Mouse (Mus musculus) left cerebral cortex, postnatal 25 days (tissue): ENCODE results near the gene Dennd4a. TPM values are rescaled to one million over a fixed set of nuclear protein-coding genes. Genes with fewer than 3 reads are reported as not detected.
A peak's percentile ranks its signal among the peaks of the same experiment; 100 is the strongest.

Experiments
- DNase-seq, 2 experiments: peaks; one replicate each; pipeline ENCODE4 v3.0.0; 2022; ENCODE audit warnings: low spot score in 2 of 2, mixed read lengths in 1 of 2
- intact Hi-C: fragments of 180-260 bp; cut with DNase I; formaldehyde crosslinking; loops from one replicate; pipeline ENCODE4 v1.15.1; 2025
- total RNA-seq, 2 experiments: library from RNA; stranded (reverse); gene quantifications; 2 replicates each; pipeline ENCODE4 v1.2.3; 2021

The Dennd4a gene
- total RNA-seq, 2 experiments from 2014 or later: 56.4 to 64.7 TPM

- intact Hi-C loops: loop anchor here (2.0 kb wide), 1 partner anchor 23 kb away; the partner anchor contains the start of gene Dennd4a
- DNase-seq: peak in 1 of 2 experiments; percentile 63
Measured at GRCm38 (mm10) chr9:64788070-64788469, 23.1 kb upstream of the Dennd4a start.

DNA sequence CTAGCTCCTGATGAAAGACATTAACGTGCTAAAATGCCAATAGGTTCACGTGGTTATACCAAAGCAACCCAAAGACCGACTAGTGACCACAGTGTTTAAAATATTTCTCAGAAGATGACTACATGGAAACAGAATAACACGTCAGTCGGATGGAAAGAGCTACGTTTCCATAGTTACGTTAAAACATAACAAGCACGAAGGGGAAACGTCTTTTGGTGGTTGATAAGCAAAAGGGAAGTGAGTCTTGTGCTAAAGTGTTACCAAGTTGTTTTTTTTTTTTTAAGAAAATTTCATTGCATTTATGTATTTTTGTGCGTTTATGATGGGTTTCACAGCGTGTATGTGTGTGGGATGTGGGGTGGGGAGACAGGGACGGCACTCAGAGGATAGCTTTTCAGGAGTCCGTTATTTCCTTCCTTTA, 21.8 kb upstream of the Dennd4a start:
- intact Hi-C loops: loop anchor here (2.0 kb wide), 1 partner anchor 21 kb away; the partner anchor contains the start of gene Dennd4a

DNA sequence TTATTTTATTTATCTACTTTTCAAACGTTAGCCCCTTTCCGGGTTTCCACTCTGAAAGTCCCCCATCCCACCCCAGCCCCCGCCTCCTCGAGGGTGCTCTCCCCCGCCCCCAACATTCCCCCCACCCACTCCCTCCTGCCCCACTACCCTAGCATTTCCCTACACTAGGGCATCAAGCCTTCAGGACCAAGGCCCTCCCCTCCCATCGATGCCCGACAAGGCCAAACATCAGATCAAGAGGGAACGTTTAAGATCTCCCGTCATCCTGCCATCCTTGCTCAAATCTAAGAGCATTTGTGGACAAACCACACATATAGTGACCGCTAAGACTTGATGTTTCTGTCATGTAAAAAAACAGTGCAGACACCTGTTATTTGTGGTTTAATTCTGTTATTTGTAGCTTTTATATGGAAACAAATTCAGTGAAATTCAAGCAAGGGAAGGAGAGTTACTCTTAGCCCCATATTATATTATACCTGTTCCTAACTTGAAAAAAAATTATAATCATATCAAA, 21.2 kb upstream of the Dennd4a start:
- DNase-seq: no peak
- intact Hi-C loops: loop anchor here (2.0 kb wide), 1 partner anchor 21 kb away; the partner anchor contains the start of gene Dennd4a

More for the DNA sequence above, 21.8 kb upstream of the Dennd4a start:
- DNase-seq: no peak

DNA sequence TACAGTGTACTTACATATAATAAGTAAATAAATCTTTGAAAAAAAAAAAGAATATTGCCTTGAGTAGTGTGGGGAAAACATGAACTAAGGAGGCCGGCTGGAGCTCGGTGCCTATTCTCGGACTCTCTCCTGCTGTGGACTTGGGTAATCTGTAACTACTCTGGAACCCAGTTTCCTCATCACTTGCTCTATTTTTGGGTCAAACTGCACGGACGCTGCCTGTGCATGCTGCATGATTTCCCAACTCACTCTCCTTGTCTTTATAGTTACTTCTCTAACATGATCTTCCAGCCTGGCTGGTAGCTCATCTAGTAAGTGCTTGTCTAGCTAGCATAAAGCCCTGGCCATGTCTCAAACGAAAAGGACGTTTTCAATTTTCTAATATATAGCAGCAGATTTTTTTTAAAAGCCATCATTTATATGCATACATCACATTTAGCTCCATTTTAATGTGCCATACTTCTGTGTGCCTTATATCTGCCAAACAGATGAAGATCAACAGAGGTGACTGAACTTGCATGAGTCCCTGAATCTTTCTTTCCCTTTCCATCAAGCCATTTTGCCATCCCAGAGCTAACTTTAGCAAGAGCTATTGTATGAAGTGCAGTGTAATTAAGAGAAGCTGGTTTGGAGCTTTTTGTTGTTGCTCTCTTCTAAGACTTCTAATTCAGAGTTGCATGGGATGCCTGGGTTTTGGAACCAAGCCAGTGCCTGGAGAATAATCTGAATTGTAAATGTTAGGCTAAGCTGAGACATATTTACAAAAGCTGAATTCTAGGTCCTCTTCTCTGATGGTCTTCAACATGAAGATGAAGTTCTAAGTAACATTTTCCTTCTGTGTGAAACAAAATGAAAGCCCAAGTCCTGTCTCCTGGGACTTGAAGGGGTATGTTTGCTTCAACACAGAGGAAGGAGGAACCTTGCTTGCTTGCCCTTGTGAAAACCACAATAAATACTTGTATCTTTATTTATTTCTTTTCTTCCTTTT, 20.2 kb upstream of the Dennd4a start:
- DNase-seq: peak in 1 of 2 experiments; percentile 57
- intact Hi-C loops: no loop called here

DNA sequence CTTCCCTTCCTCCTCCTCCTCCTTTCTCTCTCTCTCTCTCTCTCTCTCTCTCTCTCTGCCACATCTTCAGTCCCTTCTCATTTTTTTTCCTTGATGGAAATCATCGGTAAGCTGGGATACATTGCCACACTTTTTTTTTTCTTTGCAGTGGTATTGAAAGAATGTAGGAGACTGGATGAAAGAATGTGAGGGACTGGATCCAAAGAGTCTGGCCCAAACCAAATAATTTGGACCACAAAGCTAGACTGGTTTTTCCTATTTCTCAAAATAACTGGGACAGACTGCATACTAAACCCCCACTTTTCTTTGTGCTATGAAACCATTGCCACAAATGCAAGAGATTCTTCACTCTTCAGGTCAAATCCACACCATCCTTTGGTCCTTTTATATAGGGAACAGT, 19.5 kb upstream of the Dennd4a start:
- intact Hi-C loops: no loop called here
- DNase-seq: no peak

DNA sequence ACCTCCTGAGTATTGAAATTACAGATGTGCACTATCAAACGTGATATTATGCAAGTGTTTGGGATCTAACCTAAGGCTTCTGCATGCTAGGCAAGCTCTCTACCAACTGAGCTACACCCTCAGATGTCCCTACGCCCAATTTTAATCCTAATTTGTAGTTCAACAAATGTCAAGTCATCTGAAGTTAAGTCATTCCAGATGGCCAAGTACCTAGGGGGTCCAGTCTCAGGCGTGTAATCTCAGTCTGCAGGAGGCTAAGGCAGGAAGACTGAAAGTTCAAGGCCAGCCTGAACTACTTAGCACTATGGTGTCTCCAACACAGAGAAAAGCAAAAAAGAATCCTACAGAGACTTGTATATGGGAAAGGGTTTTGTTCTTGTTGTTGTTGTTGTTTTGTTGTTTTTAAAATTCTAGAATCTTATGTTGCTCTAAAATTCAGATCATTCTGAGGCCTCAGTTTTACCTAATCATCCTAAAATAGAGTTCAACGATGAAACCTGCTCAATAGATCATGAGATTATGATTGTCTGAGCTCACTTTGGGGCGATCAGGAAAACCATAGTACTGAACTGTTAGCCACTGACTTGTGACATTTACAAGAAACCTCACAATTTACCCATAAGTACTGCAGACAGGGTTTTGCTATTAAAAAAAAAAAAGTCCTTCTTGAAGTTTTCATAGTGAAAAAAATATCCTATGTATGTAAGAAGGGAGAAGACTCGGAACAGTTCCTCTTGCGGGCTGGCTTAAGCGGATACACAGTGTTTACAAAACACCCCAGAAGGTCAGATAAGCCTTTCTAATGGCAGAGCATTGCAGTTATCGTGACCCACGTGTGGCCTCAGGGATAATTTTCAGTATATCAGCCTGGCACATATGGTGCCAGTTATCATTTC, 18.5 kb upstream of the Dennd4a start:
- no peak for DNase-seq
- intact Hi-C loops: no loop called here

DNA sequence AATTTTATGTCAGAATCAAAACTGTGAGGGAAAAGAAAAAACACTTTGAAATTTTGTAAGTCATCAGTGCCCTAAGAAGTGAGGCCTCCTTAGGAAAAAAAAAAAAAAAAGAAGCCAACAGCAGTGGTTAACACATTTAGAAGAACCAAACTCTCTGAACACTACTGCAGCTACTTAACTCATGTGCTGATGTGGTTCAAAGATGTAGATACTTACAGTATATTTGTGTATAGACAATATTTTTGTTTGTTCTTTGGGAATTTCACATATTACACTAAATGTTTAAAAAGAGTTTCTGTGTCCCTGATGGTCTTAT, 17.9 kb upstream of the Dennd4a start:
- intact Hi-C loops: no loop called here
- DNase-seq: no peak

DNA sequence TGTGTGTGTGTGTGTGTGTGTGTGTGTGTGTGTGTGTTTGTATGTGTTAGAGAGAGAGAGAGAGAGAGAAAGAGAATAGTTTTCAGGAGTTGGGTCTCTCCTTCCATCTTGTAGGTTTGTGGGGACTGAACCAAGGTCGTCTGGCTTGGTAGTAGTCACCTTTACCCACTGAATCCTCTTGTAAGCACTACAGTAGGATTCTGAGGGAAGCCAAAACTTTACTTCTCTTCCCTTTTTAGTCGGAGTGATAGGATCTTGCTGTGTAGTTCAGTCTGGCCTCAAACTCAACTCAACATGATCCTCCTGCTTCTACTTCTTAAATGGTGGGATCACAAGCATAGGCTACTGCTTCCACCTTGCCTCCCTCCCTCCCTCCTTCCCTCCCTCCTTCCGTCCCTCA, 17.3 kb upstream of the Dennd4a start:
- no peak for DNase-seq
- intact Hi-C loops: no loop called here

- intact Hi-C loops: no loop called here
- DNase-seq: no peak
Measured at GRCm38 (mm10) chr9:64794448-64795420, 16.4 kb upstream of the Dennd4a start.

DNA sequence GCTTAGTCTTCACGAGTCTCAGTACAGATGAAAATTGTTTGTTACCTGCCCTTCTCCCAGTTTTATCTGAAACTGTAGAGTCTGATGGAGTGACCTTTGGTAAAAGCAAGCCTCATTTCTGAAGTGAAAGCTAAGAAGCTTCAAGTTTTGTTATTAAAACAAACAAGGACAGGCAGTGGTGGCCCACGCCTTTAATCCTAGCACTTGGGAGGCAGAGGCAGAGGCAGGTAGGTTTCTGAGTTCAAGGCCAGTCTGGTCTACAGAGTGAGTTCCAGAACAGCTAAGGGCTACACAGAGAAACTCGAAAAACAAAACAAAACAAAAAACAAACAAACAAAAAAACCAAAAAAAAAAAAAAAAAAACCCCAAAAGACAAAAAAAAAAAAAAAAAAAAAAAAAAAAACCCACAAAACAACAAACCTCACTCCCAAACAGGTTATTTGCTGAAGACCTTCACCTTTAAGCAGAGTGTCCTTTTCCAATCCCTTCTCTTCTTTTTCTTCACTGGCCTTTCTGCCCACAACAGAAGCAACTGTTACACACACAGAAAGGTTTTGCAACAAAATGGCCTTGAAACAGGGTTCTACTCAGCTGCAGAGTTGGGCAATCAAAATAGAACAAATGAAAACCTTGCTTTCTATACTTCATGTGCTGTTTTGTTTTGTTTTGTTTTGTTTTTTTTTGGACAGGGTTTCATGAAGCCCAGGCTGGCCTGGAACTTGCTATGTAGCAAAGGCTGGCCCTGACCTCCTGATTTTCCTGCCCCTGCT, 15.1 kb upstream of the Dennd4a start:
- intact Hi-C loops: no loop called here
- no peak for DNase-seq

DNA sequence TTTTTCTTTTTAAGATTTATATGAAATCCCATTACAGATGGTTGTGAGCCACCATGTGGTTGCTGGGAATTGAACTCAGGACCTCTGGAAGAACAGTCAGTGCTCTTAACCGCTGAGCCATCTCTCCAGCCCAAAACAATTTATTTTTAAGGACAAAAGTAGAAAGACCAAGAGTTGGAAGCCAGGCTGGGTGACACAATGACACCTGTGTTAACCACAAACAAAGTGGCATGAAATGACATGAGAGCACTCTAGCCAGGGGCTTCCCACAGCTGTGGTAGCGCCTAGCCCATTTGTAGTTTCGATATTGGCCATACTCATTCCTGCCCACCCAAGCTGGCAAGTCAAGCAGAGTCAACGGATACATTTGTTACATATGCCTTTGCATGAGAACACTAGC, 13.7 kb upstream of the Dennd4a start:
- no peak for DNase-seq
- intact Hi-C loops: no loop called here

DNA sequence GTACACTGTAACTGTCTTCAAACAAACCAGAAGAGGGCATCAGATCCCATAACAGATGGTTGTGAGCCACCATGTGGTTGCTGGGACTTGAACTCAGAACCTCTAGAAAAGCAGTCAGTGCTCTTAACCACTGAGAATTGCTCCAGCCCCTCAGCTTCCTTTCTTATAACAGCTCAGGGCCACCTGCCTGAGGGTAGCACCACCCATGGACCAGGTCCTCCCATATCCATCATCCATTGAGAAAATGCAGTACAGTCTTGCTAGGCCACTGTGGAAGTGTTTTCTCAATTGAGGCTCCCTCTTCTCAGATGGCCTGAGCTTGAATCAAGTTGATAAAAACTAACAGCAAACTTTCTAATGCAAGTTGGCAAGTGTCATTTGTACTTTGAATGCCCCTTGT, 13.0 kb upstream of the Dennd4a start:
- no peak for DNase-seq
- intact Hi-C loops: no loop called here

- intact Hi-C loops: no loop called here
Measured at GRCm38 (mm10) chr9:64798859-64799258, 12.3 kb upstream of the Dennd4a start.

DNA sequence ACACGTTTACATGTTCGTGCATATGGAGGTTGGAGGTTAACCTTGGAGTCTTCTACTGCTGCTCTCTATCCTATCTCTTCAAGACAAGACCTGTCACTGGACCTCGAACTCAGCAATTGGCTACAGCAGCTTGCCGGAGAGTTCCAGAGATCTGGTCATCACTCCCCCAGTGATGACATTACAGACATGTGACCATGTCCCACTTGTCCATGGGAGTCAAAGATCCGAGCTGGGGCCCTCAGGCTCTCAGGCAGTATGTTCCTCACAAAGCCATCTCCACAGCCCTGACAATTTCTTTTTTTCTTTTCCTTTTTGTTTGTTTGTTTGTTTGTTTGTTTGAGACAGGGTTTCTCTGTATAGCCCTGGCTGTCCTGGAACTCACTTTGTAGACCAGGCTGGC, 11.6 kb upstream of the Dennd4a start:
- intact Hi-C loops: no loop called here
- DNase-seq: no peak

More at GRCm38 (mm10) chr9:64798859-64799258, 12.3 kb upstream of the Dennd4a start:
- no peak for DNase-seq

DNA sequence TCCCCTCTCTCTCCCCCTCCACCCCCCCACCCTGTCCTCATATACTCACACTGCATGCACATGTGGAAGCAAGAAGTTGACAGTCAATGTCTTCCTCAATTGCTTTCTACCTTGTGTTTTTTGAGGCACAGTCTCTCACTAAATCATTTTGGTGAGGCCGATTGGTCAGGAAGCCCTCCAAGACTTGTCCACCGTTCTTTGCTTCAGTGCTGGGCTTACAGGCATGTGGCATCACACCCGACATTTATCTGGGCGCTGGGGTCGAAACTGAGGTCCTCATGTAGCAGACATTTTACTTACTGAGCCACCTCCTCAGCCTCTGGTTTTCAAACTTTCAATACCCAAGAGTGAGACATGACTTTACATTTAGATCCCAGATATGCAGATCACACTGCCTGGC, 8.6 kb upstream of the Dennd4a start:
- no peak for DNase-seq
- intact Hi-C loops: no loop called here

DNA sequence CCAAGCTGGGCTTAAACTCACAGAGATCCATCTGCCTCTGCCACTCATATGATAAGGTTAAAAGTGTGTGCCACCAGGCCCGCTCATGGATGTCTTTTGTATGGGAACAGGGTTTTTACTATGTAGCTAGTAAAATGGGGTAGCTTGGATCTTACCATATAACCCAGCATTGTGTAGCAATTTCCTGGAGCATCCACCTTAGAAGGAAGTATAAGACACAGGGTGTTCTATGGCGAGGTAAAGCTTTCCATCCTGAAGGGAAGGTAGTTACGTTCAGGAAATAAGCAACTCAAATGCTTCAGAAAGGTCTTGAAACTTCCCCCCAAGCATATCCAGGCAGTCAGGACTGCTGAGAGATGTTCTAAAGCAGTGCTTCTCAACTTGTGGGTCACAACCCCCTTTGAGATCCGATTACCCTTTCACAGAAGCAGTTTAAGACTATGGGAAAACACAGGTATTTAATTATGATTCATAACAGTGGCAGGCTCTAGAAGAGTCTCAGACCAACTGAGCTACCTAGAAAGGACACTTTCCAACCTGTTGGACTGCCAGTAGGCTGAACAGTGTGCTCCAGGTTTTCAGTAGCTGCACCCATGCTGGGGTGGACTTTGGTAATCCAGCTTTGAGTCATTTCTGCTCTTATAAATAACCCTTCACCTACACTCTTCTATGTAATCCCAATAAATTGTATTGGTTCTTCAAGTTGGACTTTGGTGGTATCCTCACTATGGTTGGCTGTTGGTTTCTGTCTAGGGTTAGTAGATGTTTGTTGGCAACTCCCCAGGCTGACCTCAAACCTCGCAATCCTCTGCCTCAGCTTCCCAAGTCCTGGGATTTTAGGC, 7.5 kb upstream of the Dennd4a start:
- no peak for DNase-seq
- intact Hi-C loops: no loop called here

- DNase-seq: no peak
- intact Hi-C loops: no loop called here
Measured at GRCm38 (mm10) chr9:64805875-64806274, 5.3 kb upstream of the Dennd4a start.
